Mouse (Mus musculus): ENCODE measurements around the gene Slc2a10.

Gene Slc2a10

DNA sequence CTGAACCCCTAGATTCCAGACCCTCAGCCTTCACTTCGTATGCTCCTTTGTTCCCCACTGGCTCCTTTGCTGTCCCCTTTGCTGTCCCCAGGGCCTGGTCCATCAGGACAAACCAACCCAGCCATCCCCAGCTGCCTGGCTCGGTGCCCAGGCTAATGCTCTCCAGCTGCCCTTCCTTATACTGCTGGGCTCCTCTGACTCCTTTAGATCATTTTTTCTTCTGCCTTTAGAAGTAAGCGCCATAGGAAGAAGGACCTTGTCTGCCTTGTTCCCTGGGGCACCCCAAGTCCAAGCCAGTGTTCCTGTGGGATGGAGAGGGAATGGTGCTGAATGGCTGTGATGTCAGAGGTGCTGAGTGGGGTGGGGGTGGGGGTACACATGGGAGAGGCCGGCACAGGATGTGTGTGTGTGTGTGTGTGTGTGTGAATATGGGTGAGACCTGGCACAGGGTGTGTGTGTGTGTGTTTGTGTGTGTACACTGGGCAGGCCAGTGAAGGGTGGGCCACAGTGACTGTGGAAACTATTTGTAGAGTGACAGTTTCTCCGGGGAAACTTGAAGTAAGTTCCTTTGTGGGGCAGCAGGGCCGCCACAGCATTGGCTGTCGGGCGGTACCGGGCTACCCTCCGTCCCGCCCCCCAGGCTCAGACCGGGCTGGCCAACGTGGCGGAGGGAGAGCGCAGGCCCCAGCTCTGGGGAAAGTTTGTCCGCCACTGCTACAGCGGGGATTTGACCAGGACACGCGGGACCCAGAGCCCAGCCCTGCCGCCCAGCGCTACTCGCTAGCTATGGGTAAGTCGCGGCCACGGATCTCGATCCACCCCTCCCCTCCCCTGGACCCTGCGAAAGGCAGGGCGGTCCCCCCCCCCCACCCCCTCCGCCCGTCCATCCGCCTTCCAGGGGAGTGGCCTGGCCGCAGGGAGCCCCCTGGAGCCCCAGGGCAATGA is at the start of gene Slc2a10:
Gene Slc2a10 (plus strand): TSS at position 529 of the 945 bp plus-strand sequence.
- no peak for DNase-seq (ENCODE audit: low spot score)

DNA sequence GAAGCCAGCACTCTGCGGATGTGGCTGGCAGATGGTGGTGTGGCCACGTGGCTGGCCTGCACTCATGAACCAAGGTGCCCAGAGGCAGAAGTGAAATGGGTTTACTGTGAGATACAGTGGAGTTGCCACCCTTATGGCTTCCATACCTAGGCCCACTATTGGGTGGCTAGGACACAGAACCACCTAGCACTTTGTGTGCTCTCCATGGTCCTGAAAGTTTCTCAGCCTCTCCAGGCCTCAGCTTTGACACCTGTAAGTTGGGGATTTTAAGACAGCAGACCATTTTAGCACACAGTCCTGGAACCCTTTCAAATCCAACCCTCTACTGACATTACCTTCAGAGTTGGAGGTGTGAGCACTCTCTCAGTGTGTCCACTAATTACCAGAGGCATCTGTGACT is 46.9 kb upstream of the Slc2a10 start:
- DNase-seq (ENCODE audit: low spot score), result no peak

DNA sequence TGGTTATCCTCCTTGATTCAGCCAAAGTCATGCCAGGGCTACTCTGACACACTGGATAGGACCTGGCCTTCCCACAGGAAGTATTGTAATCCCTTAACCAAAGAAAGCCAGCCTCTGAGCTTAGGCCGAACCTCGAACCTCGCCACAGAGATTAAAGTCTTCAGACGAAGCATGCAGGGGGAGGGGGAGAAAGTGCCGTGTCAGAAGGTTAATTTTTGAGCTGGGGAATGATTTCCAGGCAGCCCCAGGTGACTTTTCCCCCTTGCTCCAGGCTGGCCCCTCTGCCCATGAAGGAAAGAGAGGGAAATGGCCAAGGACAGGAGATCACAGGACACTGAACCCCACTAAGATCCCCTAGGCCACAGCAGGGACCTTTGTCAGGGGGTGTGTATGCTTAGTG is 45.4 kb upstream of the Slc2a10 start:
- no peak for DNase-seq (ENCODE audit: low spot score)

DNA sequence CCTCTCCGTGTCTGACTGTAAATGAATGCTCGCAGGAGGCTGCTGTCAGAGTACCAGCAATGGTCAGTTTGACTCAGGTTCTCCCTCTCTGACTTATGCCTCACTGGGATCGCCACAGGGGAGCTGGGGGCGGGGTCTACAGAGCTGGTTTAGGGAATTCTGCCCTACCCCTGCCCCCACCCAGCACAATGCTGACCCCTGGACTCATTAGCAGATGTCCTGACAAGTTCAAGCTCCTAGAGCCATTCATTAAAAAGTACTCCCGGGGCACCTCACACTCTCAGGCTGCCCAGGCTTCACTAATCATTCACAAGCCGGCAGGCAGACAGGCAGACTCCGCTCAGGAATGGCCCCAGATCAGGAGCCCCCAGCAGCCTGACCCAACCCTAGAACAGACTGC is 43.9 kb upstream of the Slc2a10 start:
- DNase-seq (ENCODE audit: low spot score), result no peak

DNA sequence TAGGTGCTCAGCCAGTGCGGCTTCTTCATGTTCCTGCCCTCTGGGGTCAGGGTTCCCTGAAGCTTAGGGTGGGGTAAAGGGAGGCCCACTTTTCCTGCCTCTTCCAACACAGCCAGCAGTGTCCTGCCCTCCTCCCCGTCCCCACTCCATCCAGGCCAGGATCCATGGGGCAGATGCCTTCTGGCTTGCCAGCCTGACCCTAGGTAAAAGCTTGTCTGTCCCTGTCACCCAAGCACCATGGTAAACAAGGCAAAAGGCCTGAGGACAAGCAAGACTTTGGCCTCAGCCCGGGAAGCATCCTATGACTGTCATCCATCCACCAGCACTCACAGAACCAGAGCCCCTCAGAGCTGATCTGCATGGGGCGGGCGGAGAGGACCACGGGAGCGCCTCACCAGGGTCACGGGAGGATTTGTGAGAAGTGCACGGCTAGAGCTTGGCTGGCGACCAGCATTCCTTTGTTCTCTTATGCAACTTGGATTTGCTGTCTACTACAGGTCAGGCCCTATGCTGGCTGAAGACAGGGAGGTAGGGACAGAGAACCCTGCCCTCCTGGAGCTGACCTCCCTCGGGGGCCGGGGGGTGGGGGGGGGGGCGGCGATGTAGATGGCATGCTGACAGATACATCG is 35.6 kb upstream of the Slc2a10 start:
- no peak for DNase-seq (ENCODE audit: low spot score)

DNA sequence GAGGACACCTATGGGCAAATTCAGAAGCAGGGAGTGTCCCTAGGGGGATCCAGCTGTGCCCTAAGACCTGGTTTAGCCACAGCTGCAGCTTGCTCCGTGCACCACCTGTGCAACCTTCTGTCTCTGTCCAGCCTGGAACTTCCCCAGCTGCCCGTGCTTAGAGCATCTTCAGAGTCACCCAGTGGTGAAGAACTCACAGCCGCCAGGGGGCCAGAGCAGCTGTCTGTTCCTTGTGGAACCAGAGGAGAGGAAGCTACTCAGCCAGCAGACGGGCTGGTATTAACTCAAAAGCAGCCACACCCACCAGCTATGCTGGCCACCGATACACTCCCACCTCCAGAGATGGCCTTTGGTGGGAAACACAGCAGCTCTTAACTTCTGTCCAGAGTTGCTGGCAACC is 33.4 kb upstream of the Slc2a10 start:
- no peak for DNase-seq (ENCODE audit: low spot score)

DNA sequence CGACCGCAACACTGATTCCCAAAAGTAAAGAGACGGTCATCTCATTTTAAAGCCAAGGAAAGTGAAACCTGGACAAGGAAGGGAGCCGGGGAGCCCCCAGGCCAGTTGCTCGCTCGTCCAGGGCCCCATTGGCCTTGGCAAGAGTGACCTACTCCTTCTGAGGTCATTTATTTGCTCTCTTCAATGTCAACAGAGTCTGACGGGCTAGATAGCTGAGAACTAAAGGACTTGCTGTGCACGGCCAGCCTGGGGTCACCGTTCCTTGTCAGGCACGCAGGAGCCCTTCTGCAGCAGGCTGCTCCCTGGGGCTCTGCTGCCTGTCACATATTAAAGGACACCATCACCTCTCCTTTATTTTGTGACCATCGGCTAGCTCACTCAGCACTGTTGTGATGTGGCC is 31.6 kb upstream of the Slc2a10 start:
- no peak for DNase-seq (ENCODE audit: low spot score)

DNA sequence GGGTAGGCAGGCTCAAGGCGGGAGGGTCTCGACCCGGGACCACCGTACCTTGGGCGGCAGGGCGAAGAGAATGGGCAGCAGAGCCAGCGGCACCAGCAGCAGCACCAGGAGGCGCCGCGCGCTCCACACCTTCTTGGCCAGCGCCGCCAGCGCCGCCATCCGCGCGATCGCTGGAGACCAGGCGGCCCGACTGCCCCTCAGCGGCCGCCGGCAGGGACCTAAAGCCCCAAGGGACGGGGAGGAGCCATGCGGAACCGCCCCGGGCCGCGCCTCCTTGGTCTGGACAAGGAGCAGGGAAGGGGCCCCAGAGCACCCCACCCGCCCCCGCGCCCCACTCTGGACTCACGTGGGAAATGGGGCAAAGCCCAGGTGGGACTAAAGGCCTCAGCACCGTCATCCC is 30.6 kb upstream of the Slc2a10 start, which contains the start of gene Slc13a3:
Gene Slc13a3 (minus strand): TSS at position 228 of the 400 bp plus-strand sequence.
- no peak for DNase-seq (ENCODE audit: low spot score)

DNA sequence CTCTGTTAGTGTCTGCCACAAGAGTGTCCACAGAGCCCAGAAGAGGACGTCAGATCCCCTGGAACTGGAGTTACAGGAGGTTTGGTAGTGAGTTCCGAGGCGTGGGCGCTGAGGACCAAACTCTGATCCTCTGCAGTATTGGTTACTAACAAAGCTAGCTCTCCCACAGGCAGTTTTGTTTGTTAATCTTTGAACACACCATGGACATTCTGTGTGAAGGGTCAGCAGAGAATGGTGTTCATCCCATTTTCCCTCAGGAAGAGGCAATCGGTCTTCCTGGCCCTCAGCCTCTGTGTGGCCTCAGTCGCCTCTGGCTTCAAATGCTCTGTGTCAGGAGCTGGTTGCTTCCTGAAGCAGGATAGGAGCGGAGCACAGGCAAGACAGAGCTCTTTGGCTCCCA is 28.2 kb upstream of the Slc2a10 start:
- DNase-seq (ENCODE audit: low spot score), result no peak

DNA sequence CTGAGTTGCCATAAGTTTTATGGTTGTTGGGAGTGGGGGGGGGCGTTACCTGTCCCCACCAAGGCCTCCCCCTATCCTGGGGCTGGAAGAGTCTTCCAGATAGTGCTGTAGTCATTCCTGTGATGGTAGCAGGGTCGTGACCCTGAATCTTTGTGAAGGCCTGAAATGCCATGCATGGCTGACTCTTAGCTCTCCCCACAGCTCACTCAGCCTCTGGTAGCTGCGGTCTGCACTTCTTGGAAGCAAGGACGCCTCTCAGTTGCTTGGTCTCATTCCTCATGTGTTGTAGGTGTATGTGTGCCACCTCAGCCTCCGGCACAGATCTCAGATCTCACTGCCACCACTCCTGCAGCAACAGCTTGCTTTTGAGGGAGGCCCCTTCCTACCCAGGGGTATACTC is 27.7 kb upstream of the Slc2a10 start:
- no peak for DNase-seq (ENCODE audit: low spot score)

DNA sequence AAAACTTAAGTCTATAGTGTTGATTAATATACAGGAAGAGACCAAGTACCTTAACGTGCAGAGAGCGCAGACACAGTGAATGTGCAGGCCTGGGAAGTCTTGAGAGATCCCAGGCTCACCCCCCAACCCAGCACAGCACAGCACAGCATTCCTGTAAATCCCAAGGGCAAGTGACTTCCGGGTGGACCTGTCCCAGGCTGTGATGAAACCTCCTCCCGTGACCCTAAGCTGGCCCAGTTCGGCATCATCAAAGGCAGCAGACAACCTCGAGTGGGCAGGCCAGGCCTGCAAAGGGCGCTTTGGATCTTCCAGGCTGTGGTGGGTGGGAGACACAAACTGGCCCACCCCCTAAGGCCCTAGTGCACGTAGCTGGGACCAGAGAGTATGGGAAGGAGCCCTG is 21.6 kb upstream of the Slc2a10 start:
- no peak for DNase-seq (ENCODE audit: low spot score)

DNA sequence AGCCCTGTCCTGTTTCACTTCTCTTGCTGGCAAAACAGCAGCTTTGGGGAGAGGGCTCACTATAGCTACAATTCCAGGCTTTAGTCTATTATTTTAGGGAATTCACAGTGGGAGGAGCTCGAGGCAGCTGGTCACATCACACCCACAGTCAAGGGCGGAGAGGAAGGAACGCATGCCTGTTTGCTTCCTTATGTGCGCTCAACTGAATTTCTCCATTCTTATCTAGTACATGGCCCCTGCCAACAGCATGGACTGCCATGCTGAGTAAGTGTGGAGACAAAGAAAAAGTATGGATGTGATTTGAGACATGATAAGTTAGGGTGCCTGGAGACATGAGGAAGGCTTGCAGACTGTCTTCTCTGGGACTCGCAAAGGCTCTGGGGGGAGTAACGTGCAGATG is 19.4 kb upstream of the Slc2a10 start:
- DNase-seq (ENCODE audit: low spot score), result no peak

DNA sequence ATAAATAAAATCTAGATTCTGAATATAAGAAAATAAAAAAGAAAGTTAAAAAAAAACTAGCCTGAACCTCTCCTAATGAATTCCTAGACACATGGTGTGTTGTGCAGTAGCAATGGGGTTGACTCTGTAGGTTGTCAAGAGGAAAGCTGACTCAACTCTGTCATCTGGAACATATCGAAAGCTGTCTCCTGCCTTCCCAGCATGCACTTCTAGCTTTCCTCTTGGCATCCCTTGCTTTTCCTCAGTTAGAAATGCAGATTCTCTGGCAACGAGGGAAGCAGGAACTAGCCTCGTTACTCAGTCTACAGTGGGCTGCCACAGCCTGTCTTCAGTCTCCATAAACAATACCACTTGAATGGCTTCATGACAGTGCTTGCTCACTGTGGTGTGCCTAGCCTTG is 17.8 kb upstream of the Slc2a10 start:
- DNase-seq (ENCODE audit: low spot score), result no peak

DNA sequence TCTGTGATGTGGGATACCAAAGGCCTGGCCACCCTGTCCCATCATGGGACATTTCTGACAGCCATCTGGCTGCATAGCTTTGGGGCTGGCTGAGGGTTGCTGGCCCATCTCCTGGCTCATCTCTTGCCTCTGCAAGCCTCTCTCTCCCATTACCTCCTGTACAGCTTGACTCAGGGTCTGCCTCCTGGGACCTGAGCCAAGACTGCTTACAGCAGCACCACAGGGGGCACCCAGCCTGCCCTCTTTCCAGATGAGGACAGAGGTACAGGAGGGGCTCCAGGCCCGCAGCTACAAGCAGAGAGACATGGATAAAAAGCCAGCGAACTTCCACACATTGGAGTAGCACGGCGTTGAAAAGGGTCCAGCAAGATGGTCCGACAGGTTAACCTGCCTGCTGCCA is 17.2 kb upstream of the Slc2a10 start:
- no peak for DNase-seq (ENCODE audit: low spot score)

DNA sequence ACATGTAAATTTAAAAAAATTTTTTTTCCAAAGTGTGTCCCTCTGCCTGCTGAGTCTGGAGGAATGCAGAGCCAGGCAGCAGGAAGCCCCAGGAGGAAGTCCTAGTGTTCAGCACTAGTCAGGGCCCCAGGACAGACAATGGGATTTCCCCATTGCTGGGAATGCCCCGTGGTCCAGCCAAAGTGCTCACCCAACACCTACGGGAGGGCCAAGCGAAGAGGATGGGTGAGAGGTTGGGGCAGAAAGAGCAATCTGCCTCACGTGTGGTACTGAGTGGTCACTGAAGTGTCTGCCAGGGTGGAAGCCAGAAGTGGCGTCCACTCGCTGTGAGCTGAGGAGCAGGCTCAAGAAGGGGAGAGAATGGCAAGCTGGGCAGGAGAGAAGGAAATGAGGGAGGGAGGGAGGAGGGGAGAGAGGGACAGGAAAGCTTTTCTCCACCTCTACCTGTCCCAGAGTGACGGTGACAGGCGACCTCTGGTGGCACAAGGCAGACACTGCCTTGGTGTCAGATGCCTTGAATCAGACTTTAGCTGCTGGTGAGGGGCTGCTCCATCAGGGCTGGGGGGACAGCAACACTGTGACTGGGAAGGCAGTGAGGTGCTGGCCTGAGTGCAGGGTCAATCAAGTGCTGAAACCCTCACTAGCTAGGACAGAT is 16.6 kb upstream of the Slc2a10 start:
- DNase-seq (ENCODE audit: low spot score), result no peak

DNA sequence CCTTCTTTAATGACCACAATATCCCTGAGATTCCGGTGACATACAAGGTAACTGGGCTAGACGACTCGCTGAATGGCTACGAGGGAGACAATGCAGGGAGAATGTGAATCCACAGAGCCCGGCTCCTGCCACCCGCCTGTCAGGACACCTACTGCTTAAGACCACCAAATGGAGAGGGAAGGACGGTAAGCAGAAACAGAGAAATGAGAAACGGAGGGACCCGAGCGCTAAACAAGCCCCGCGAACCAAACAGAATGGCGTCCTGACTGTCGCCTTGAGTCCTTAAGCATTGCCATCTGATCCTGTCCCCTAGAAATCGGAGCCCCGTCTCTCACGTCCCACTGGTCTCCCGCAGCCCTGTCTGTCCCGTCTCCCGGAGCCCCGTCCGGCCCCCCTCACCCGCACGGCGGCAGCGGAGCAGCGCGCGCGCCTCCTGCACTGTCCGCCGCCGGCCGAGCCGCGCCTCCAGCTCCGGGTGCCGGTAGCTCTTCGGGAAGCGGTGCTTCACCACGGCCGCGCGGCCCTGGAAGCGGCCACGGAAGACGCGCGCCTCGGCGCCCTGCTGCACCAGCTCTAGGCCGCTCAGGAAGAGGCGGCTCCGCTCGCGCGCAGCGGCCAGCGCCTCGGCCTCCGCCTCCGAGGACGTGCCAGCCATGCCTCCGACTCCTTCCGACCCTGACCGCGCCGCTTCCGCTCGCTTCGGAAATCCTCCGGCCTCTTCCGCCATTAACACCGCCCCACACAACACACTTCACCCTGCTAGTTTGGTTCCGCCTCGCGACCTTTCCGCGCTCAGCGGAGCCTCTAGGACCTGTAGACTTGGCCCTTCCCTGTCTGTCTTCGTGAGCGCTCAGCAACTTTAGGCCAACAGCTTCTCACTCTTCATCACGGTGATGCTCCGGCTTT is 10.7 kb upstream of the Slc2a10 start, which contains the start of gene Trp53rka:
Gene Trp53rka (minus strand): TSS at position 677 of the 906 bp plus-strand sequence.
- peak; percentile 85 for DNase-seq (ENCODE audit: low spot score)

DNA sequence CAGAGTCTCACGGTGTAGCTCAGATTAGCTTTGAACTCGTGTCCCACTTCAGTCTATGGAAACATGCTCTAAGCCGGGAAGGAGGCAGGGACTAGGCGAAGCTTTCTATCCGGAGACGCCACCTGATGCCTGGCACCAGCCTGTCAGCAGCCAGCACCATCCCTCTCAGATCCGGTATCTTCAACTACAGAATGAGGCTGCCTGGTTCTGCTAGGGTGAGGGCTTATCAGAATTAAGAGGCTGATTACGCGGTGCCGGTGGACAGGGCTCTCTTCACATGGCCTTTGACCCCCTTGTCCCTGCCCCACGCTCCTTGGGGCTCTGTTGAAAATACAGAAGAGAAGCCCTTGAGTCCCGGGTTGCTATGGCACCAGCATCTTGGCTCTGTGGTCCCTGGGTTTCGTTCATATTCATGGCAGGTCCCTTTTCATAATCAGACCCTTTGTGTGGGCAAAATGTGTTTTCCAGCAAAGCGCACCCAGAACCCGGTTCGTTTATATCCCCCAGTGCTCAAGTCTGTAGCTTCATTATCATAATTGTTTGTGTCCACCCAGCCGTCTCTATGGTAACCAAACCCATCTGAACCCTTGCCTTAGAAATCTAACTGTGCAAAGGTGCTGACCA is 9.9 kb upstream of the Slc2a10 start:
- no peak for DNase-seq (ENCODE audit: low spot score)

DNA sequence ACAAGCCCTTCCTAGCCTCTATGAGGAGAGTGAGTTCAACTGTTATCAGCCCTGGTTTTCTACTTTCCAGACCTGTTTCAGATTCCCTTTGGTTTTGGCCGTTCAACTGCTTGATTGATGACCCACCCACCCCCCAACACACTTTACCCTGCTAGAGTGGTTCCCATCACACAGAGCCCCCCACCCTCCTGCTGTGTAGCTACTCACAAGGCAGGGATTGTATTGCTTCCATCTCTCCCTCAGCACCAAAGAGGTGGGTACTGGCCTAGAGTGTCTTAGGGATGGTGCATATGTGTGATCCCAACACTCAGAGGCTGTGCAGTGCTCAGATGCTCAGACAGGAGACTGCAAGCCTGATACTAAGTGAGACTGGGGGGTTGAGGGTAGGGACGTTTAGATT is 9.1 kb upstream of the Slc2a10 start:
- no peak for DNase-seq (ENCODE audit: low spot score)

DNA sequence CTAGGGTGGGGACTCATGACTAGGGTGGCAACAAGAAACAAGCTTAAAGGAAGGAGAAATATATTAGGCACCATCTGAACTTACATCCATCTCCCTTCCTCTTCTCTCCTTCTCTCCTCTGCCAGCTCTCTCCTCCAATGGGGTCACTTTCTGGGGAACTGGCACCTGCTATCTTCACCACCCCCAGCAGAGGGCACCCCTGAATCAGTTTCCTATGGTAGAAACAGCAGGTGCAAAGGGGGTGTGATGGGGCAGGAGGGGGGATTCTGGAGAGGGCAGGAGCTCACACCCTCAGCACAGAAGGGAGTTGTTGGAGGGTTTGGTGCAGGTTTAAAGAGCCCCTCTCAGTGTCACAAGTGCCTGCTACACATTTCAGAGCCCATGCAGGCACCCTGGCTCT is 7.3 kb upstream of the Slc2a10 start:
- no peak for DNase-seq (ENCODE audit: low spot score)

DNA sequence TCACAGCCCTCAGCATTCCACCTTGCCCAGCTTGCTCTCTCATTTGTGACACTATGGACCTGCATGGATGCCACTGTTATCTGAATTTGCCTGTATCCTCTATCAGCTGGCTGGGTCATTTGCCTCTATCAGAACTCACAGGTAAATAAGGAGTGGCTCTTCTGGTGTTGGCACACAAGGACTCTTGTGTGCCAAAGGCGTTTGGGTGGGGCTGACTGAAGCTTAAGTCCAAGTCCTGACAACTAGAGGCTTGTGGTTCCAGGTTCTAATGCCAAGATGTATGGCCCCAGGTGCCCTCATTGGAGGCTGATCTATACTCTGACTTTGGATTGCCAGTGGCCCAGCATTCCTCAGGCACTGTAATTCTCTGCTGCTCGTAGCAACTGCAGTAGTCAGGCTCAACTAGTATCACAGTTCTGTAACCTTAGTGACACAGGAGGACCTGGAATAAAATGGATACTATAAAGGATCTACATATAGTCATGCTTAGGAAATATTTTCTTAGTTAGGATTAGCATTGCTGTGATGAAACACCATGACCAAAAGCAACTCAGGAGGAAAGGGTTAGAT is 5.8 kb upstream of the Slc2a10 start:
- DNase-seq (ENCODE audit: low spot score), result no peak

DNA sequence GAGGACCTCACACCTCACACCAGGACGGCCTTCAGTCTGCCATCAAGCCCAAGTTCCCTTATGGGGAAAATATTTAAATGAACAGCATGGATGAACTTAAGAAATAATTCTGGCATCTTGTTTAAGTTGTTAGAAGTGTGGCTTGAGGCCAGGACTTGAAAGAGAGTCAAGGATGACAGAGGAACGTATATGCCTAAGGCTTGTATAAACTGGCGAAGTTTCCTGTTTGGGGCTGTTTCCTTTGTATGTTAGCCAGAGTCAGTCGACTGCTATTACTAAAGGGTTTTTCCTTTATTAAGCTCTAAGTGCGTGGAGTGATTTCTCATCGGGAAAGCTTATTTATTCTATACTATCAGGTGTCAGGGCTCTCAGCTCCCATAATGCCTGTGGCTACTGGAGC is 4.8 kb upstream of the Slc2a10 start:
- DNase-seq (ENCODE audit: low spot score), result no peak
